Mouse (Mus musculus): ENCODE measurements around the gene Synj2bp. TPM values are rescaled to one million over a fixed set of nuclear protein-coding genes. Genes with fewer than 3 reads are reported as not detected.
A peak's percentile ranks its signal among the peaks of the same experiment; 100 is the strongest.
"Not testable (repeated sequence)": the region's sequence is repeated elsewhere in the genome, so short reads cannot be mapped to it uniquely, and the experiment has no call there.

Gene Synj2bp
- polyA plus RNA-seq (2015; fragmentation: Nextera tagmentation; extraction: Ambion mirVana), result 29.1 and 31.8 TPM in 2 replicates

DNA sequence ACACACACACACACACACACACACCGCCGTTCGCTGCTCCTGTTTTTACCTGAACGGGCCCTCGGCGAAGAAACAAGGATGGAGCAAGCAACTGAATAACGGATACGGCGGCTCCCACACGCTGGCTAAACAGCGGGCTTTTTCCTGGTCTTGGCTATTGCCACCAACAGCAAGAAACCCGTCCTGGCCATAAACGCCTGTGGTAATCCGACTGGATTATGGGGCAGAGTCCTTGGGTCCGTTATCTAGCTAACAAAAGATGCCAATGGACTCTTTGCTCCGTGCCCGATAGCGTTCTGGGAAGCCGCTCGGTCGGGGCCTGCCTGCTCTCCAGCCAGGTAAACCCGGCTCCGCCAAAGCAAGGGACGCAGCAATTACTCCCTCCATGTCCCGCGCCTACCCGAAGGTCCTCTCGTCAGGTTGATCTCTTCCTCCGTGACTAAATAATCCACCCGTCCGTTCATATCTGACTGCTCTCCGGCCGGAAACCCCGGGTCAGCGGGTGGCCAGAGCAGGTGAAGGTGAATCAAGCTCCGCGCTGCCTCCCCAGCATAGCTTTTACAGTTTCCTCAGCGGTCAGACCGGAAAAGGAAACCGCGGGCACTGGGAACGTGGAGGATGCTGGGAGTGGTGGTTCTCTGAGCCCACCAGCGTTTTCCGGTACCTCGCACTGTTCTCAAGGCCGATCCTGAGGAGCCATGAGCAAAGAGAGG lies at the start of gene Synj2bp, which contains the start of gene Gm20498:
Gene Synj2bp, minus strand, starts transcription at position 596 of the 713 bp plus-strand sequence.
Gene Gm20498, minus strand, starts transcription at position 590 of the 713 bp plus-strand sequence.
- Histone ChIP-seq H3K27me3 (replicated peaks) (no peaks in the 10 kb centered on the region), H3K36me3 (no peaks in the 10 kb centered on the region), H3K9me3 (no peaks in the 10 kb centered on the region), H3K4me1 (peaks cover 15% of the 10 kb centered on the region), H3K9ac (peak within 1 kb of the TSS; percentile 88), H3K27ac (replicated peaks) (peak within 1 kb of the TSS; percentile 70), H3K4me2 (peak within 1 kb of the TSS; percentile 80), H3K4me3 (peak within 1 kb of the TSS; percentile 79)
- no peak; the same call in 1 of the 2 replicates for ATAC-seq (ENCODE audit: extremely low read depth, insufficient number of reproducible peaks, low FRiP score, low TSS enrichment)
- 0% methylated on average over 46 of the region's 46 CpGs for WGBS

DNA sequence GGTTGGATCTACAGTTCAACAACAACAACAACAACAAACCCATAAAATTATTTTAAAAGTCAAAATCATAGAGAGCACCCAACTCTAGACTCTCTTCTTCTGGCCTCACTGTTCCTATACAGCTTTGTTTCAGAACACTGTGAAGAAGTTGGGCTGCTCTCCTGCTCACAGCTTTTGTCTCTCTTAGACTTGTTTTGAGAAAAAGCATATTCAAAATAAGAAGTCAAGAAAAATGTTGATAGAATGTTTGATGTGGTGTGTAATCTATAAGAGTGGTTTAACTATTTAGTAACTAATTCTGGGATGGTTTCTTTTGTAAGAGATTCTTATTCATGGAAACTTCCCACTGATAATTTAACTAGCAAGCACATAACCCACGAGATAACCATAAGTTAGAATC lies 35.7 kb upstream of the Synj2bp start, which contains the start of gene Adam21:
Gene Adam21, minus strand, starts transcription at position 101 of the 400 bp plus-strand sequence.
- H3K4me2 ChIP-seq, result no peak within 1 kb of the TSS
- no peak within 1 kb of the TSS for H3K27ac ChIP-seq (replicated peaks)
- H3K36me3 ChIP-seq, result peaks cover 28% of the 10 kb centered on the region
- no peaks in the 10 kb centered on the region for H3K4me1 ChIP-seq
- no peak within 1 kb of the TSS for H3K4me3 ChIP-seq
- no peak for ATAC-seq (ENCODE audit: extremely low read depth, insufficient number of reproducible peaks, low FRiP score, low TSS enrichment)
- no peaks in the 10 kb centered on the region for H3K9me3 ChIP-seq
- no peak within 1 kb of the TSS for H3K9ac ChIP-seq
- H3K27me3 ChIP-seq (replicated peaks), result no peaks in the 10 kb centered on the region
- WGBS, result 76% methylated on average over 1 of the region's 1 CpGs

DNA sequence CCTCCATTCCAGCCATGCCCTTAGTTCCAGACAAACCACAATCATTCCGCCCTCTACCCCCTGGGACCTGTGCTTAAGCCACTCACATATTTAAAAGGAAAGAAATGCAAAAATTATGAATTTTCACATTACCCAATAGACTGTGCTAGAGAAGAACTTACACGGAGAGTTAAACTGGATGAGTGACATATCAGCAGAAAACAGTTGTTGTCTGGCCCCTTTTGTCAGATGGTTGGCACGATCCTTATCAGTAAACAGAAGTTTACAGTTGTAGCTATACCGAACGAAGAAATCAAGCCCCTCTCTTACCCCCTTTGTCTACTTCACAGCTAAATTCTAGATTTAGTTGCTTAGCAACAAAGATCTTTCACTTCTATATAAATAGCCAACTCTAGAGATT lies 35.2 kb upstream of the Synj2bp start:
- no peaks in the 10 kb centered on the region for H3K4me1 ChIP-seq
- peaks cover 24% of the 10 kb centered on the region for H3K36me3 ChIP-seq
- no peak overlapping the region for H3K4me2 ChIP-seq
- ATAC-seq (ENCODE audit: extremely low read depth, insufficient number of reproducible peaks, low FRiP score, low TSS enrichment), result no peak
- H3K4me3 ChIP-seq, result no peak overlapping the region
- no peaks in the 10 kb centered on the region for H3K27me3 ChIP-seq (replicated peaks)
- H3K27ac ChIP-seq (replicated peaks), result no peak overlapping the region
- 80% methylated on average over 5 of the region's 5 CpGs for WGBS
- H3K9ac ChIP-seq, result no peak overlapping the region
- no peaks in the 10 kb centered on the region for H3K9me3 ChIP-seq

DNA sequence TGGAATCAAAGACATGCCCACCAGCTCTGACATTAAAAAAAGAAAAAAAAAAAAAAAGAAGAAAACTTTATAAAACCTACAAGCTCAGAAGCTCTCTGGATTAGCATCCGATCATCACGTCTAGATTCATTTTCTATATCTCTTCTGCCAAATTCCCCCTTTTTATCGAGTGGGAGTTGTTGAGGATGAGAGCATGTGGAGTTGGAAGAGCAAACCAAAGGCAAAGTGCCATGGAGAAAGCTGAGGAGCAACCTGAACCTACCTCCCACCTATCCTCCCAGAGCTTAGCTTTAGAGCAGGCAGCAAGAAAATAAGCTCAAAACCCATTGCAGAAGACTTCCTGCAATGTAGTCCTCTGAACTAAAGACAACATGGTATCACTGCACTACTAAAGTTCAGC lies 31.5 kb upstream of the Synj2bp start:
- H3K9ac ChIP-seq, result no peak overlapping the region
- WGBS, result 89% methylated on average over 3 of the region's 3 CpGs
- ATAC-seq (ENCODE audit: extremely low read depth, insufficient number of reproducible peaks, low FRiP score, low TSS enrichment), result no peak
- H3K4me2 ChIP-seq, result no peak overlapping the region
- H3K4me1 ChIP-seq, result no peaks in the 10 kb centered on the region
- no peak overlapping the region for H3K27ac ChIP-seq (replicated peaks)
- H3K27me3 ChIP-seq (replicated peaks), result no peaks in the 10 kb centered on the region
- H3K4me3 ChIP-seq, result no peak overlapping the region
- H3K9me3 ChIP-seq, result no peaks in the 10 kb centered on the region
- H3K36me3 ChIP-seq, result no peaks in the 10 kb centered on the region

DNA sequence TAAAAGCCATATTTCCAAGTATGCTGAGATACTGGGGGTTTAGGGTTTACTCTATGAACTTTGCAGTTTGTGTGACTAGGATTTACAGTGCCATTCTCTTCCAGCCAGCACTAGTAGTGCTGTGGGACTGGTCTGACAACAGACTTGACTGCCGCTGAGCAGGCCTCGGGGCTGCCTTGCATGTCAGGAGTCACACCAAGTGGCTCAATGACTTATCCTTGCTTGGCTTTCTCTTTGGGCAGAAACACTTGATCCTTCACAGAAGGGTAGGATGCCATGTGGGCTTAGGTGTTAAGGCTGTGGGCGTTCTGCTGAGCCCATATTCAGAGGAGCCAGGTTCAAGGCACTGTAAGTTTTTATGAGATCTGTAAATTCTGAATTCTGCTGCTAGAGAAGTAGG lies 16.6 kb upstream of the Synj2bp start:
- no peak overlapping the region for H3K27ac ChIP-seq (replicated peaks)
- H3K4me2 ChIP-seq, result no peak overlapping the region
- no peaks in the 10 kb centered on the region for H3K36me3 ChIP-seq
- H3K27me3 ChIP-seq (replicated peaks), result no peaks in the 10 kb centered on the region
- H3K9ac ChIP-seq, result no peak overlapping the region
- no peaks in the 10 kb centered on the region for H3K9me3 ChIP-seq
- no peak overlapping the region for H3K4me3 ChIP-seq
- H3K4me1 ChIP-seq, result no peaks in the 10 kb centered on the region
- no peak for ATAC-seq (ENCODE audit: extremely low read depth, insufficient number of reproducible peaks, low FRiP score, low TSS enrichment)
- WGBS, result 75% methylated on average over 3 of the region's 3 CpGs

DNA sequence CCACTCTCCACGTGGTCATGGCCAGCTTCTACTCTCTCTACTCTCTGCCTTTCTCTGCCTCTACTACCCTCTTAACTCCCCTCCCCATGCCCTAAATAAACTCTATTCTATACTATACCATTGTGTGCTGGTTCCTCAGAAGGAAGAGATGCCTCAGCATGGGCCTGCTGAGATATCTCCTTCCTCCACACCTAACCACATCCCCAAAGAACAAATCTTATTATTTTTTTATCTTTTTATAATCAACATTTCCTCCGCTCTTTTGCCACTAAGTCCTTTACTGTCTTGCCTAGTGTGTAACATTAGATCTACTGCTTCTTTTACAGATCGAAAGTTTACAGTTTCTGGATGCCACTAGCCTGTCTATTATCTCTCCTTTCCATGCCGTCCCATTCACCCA lies 14.5 kb upstream of the Synj2bp start:
- no peaks in the 10 kb centered on the region for H3K36me3 ChIP-seq
- H3K9ac ChIP-seq, result no peak overlapping the region
- H3K4me3 ChIP-seq, result no peak overlapping the region
- H3K4me1 ChIP-seq, result no peaks in the 10 kb centered on the region
- no peak for ATAC-seq (ENCODE audit: extremely low read depth, insufficient number of reproducible peaks, low FRiP score, low TSS enrichment)
- no peak overlapping the region for H3K27ac ChIP-seq (replicated peaks)
- H3K4me2 ChIP-seq, result no peak overlapping the region
- no peaks in the 10 kb centered on the region for H3K27me3 ChIP-seq (replicated peaks)
- WGBS, result 60% methylated on average over 4 of the region's 4 CpGs
- no peaks in the 10 kb centered on the region for H3K9me3 ChIP-seq

DNA sequence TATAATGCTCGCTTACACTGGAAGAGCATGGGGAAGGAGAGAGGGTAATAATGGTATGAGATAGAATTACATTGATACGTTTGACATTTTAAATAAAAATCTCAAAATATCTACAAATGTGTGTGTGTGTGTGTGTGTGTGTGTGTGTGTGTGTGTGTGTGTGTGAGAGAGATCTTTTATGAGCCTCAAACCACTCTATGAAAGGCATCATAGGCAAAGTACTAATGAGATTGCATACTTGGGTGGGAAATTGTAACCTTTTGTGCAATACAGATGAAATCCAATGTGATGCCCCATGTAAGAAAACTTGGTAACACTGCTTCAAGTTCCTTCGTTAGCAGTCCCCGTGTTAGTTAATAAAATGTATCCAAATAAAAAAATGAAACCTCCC lies 313 bp upstream of the Synj2bp start:
- Histone ChIP-seq H3K36me3 (no peaks in the 10 kb centered on the region), H3K9me3 (no peaks in the 10 kb centered on the region), H3K4me2 (peak overlapping the region; percentile 80), H3K9ac (peak overlapping the region; percentile 88), H3K4me1 (peaks cover 15% of the 10 kb centered on the region), H3K27me3 (replicated peaks) (no peaks in the 10 kb centered on the region), H3K27ac (replicated peaks) (peak overlapping the region; percentile 70), H3K4me3 (peak overlapping the region; percentile 79)
- no peak for ATAC-seq (ENCODE audit: extremely low read depth, insufficient number of reproducible peaks, low FRiP score, low TSS enrichment)
- 36% methylated on average over 4 of the region's 4 CpGs for WGBS

DNA sequence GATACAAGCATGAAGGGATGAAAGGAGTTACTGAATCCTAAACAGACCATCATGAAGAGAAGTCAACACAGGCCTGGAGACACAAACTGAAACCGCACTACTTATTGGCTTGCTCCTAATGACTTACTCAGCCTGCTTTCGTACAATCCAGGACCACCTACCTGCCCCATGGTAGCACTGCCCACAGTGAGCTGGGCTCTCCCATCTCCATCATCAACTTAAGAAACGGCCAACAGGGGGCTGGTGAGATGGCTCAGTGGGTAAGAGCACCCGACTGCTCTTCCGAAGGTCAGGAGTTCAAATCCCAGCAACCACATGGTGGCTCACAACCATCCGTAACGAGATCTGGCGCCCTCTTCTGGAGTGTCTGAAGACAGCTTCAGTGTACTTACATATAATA lies 2.1 kb downstream of the Synj2bp start:
- H3K36me3 ChIP-seq; H3K9ac ChIP-seq; H3K9me3 ChIP-seq; H3K4me2 ChIP-seq; H3K4me3 ChIP-seq; H3K27me3 ChIP-seq (replicated peaks); H3K27ac ChIP-seq (replicated peaks); ATAC-seq (ENCODE audit: extremely low read depth, insufficient number of reproducible peaks, low FRiP score, low TSS enrichment): not testable (repeated sequence)
- WGBS, result 60% methylated on average over 8 of the region's 8 CpGs
- peaks cover 18% of the 10 kb centered on the region for H3K4me1 ChIP-seq

DNA sequence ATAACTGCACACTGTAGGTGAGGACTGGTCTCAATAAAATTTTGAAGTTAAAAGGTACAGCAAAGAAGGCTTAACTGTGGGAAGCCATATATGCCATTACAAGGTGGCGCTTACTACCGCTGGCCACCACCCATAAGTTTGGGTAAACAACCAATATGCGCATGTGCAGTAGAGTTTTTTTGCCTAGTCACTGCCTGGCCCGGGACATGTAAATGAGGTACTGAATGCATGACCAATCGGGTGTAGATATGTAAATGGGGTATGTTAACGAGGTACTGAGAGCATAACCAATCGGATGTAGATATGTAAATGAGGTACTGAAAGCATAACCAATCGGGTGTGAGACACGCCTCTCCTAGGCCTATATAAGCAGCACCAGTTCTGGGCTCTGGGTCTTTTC lies 35.8 kb downstream of the Synj2bp start:
- peaks cover 26% of the 10 kb centered on the region for H3K36me3 ChIP-seq
- not testable (repeated sequence) for H3K4me3 ChIP-seq; ATAC-seq (ENCODE audit: extremely low read depth, insufficient number of reproducible peaks, low FRiP score, low TSS enrichment); H3K4me1 ChIP-seq; H3K9ac ChIP-seq; H3K27ac ChIP-seq (replicated peaks); H3K9me3 ChIP-seq; H3K4me2 ChIP-seq; H3K27me3 ChIP-seq (replicated peaks)
- WGBS, result 95% methylated on average over 9 of the region's 9 CpGs

DNA sequence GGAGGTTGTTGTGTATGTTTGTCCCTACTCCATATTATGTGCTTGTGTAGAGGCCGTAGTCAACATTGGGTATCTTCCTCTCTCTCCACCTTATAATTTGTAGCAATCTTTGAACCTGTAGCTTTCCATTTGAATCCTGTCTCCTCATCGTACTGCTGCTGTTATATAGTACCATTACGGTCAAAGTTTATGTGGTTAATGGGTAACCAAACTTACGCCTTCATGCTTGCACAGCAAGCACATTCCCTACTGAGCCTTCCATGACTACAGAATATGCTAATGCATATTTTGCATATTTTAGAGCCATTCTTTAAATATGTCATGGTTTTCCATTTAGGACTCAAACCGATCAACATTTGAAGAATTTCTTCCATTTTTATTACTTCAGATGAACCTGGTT lies 42.2 kb downstream of the Synj2bp start:
- no peak for ATAC-seq (ENCODE audit: extremely low read depth, insufficient number of reproducible peaks, low FRiP score, low TSS enrichment)
- no peaks in the 10 kb centered on the region for H3K4me1 ChIP-seq
- H3K27me3 ChIP-seq (replicated peaks), result no peaks in the 10 kb centered on the region

DNA sequence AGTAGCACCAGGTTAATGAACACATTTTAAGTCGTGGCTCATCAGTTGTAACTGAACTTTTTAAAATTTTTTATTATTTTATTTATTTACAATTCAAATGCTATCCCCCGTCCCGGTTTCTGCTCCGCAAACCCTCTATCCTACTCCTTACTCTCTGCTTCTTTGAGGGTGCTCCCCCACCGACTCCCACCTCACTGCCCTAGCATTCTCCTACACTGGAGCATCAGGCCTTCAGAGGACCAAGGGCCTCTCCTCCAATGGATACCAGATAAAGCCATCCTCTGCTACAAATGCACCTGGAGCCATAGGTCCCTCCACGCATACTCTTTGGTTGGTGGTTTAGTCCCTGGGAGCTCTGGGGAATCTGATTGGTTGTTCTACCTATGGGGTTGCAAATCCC lies 47.4 kb downstream of the Synj2bp start:
- Histone ChIP-seq H3K36me3 (no peaks in the 10 kb centered on the region), H3K4me3 (peak overlapping the region; percentile 79), H3K9ac (peak overlapping the region; percentile 88), H3K27me3 (replicated peaks) (no peaks in the 10 kb centered on the region), H3K4me1 (peaks cover 5% of the 10 kb centered on the region; the same call in 1 of the 2 replicates), H3K27ac (replicated peaks) (peak overlapping the region; percentile 95), H3K9me3 (no peaks in the 10 kb centered on the region), H3K4me2 (peak overlapping the region; percentile 83)
- ATAC-seq (ENCODE audit: extremely low read depth, insufficient number of reproducible peaks, low FRiP score, low TSS enrichment), result no peak
- 42% methylated on average over 6 of the region's 6 CpGs for WGBS

More for the DNA sequence above, 42.2 kb downstream of the Synj2bp start:
- H3K4me2 ChIP-seq, result no peak overlapping the region
- H3K4me3 ChIP-seq, result no peak overlapping the region
- 0 out of 2 replicates have a peak, but pooled peaks cover 11% of the 10 kb centered on the region for H3K36me3 ChIP-seq
- WGBS, result 90% methylated on average over 5 of the region's 5 CpGs
- no peaks in the 10 kb centered on the region for H3K9me3 ChIP-seq
- no peak overlapping the region for H3K9ac ChIP-seq
- H3K27ac ChIP-seq (replicated peaks), result no peak overlapping the region

DNA sequence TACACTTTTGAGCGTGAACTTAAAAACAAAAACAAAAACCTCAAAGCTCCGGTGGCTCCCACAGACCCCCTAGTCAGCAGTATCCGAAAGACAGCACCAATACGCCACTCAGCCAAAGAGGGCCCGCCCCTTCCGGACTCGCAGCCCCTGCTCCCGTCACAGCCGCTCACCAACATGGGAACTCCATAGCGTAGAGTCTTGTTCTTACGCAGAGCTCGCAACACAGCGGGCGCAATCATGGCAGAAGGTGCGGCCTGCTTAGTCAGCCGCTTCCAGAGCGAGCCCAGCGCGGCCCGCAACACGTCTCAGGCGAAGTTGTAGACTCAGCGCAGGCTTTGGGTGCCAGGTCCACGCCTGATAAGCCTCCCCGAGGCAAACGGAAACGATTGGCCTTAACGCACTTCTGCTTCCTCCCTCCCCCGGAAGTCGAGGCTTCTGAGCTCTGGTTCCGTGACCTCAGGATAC lies 48.0 kb downstream of the Synj2bp start, which contains the start of gene Cox16:
Gene Cox16, minus strand, starts transcription at position 401 of the 465 bp plus-strand sequence.
- H3K4me1 ChIP-seq, result peaks cover 5% of the 10 kb centered on the region; the same call in 1 of the 2 replicates
- H3K9me3 ChIP-seq, result no peaks in the 10 kb centered on the region
- H3K36me3 ChIP-seq, result 0 out of 2 replicates have a peak, but pooled peaks cover under 1% of the 10 kb centered on the region
- peak within 1 kb of the TSS; percentile 88 for H3K9ac ChIP-seq
- peak; percentile 91 for ATAC-seq (ENCODE audit: extremely low read depth, insufficient number of reproducible peaks, low FRiP score, low TSS enrichment)
- H3K4me2 ChIP-seq, result peak within 1 kb of the TSS; percentile 83
- H3K27me3 ChIP-seq (replicated peaks), result no peaks in the 10 kb centered on the region
- peak within 1 kb of the TSS; percentile 95 for H3K27ac ChIP-seq (replicated peaks)
- 2% methylated on average over 31 of the region's 31 CpGs for WGBS
- peak within 1 kb of the TSS; percentile 79 for H3K4me3 ChIP-seq
